Mouse (Mus musculus) erythroblast, embryonic 14.5 days (primary cell): ENCODE measurements around the gene Mcub.

Source experiments
- GATA1 ChIP-seq: IDR thresholded peaks from 2 replicates; pipeline ENCODE4 v1.6.1; 2012; ENCODE audit warnings: low read length, inconsistent platforms, mixed read lengths
- TAL1 ChIP-seq: IDR thresholded peaks from 3 replicates; pipeline ENCODE4 v1.6.1; 2012; ENCODE audit warnings: low read length, inconsistent platforms, mixed read lengths

GRCm38 (mm10) chr3:129898886-129899285, 71.1 kb downstream of the Mcub start:
- no peak for TF ChIP-seq TAL1
- no peak for TF ChIP-seq GATA1
